Mouse (Mus musculus) lung, adult 2 months (tissue): ENCODE data around the gene Ninl.

Experiments
- CTCF ChIP-seq: fragments of 200-500 bp; IDR thresholded peaks from 2 replicates; pipeline ENCODE4 v1.5.1; 2011; ENCODE audit warnings: mild to moderate bottlenecking, low read length, control low read depth; ENCODE audit not compliant: insufficient read depth
- POLR2A ChIP-seq: fragments of 200-500 bp; IDR thresholded peaks from 2 replicates; pipeline ENCODE4 v1.6.1; 2011; ENCODE audit warnings: low read depth, mild to moderate bottlenecking, control low read depth, low read length, borderline replicate concordance; ENCODE audit errors: extremely low read depth

- no peak for TF ChIP-seq CTCF
- no peak for TF ChIP-seq POLR2A
Measured at GRCm38 (mm10) chr2:150948786-150949185, 90.4 kb downstream of the Ninl start.
